24 mouse cellular contexts compared by ENCODE assay signal in the genomic region with DNA sequence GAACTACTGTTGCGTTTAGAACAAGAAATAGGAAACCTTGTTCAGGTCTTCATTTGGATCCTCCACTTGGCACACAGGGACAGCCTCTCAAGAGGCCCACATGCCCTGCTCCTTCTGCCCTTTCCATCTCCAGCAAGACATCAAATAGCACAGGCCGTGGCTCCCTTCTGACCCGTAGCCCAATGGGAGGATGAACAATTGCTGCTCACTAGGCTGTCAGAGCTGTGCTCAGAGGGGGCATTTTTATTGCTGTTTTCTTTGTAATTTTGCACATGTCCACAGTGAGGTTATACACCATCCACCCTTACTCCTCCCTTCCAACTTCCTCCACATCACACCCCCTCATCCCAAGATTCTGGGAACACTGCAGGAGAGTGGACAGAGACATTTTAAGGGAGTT.
DNase-seq lines count a peak whose midpoint lies in the region; ATAC-seq and TF ChIP-seq lines count a peak whose summit lies in the region.
"Had no signal": no experiment of that assay in that cellular context is flagged by ENCODE, and none has a peak within 500 bp of the region (broad histone marks: within the 10 kb centered on the region; RNA-seq: fewer than 3 reads in every experiment).

No protein-coding gene starts in this region.

- 0 out of 2 replicates have a peak overlapping the region, but pooled peaks have one; percentile 53 for H3K27ac ChIP-seq in forebrain, embryonic 15.5 days (replicated peaks)
- no peak overlapping the region for H3K27ac ChIP-seq in forebrain, embryonic 14.5 days (ENCODE audit: low read depth, low read length)
- 0 out of 2 replicates have a peak overlapping the region, but pooled peaks have one; percentile 39 for H3K27ac ChIP-seq in kidney, embryonic 15.5 days
- no peak overlapping the region for H3K27ac ChIP-seq in kidney, adult 2 months (ENCODE audit: insufficient read depth, low read depth, low read length)
- no peak overlapping the region for H3K27ac ChIP-seq in kidney, postnatal 0 days
- no peak overlapping the region for H3K27ac ChIP-seq in midbrain, embryonic 11.5 days (ENCODE audit: low read depth, low read length)
- no peak overlapping the region for H3K27ac ChIP-seq in midbrain, postnatal 0 days (ENCODE audit: low read depth, low read length)
- H3K27ac ChIP-seq: embryonic facial prominence, embryonic 10.5 days; embryonic facial prominence, embryonic 12.5 days; forebrain, embryonic 13.5 days had no signal

- H3K9ac ChIP-seq in forebrain, embryonic 15.5 days (replicated peaks) = no peak overlapping the region
- H3K9ac ChIP-seq in forebrain, embryonic 14.5 days (ENCODE audit: low read length) = no peak overlapping the region
- H3K9ac ChIP-seq in kidney, embryonic 15.5 days = no peak overlapping the region
- H3K9ac ChIP-seq in kidney, postnatal 0 days (ENCODE audit: low read depth, low read length) = no peak overlapping the region
- no peak overlapping the region for H3K9ac ChIP-seq in midbrain, embryonic 11.5 days (ENCODE audit: low read length)
- no peak overlapping the region for H3K9ac ChIP-seq in midbrain, postnatal 0 days (replicated peaks; ENCODE audit: low read length, poor library complexity, severe bottlenecking)
- H3K9ac ChIP-seq: embryonic facial prominence, embryonic 12.5 days; forebrain, embryonic 13.5 days had no signal

- H3K27me3 ChIP-seq in forebrain, embryonic 15.5 days = no peaks in the 10 kb centered on the region
- H3K27me3 ChIP-seq in forebrain, embryonic 14.5 days (replicated peaks; ENCODE audit: control insufficient read depth, insufficient read depth, low read length) = no peaks in the 10 kb centered on the region
- no peaks in the 10 kb centered on the region for H3K27me3 ChIP-seq in kidney, embryonic 15.5 days
- no peaks in the 10 kb centered on the region for H3K27me3 ChIP-seq in kidney, adult 2 months (replicated peaks; ENCODE audit: control insufficient read depth, insufficient read depth, low read length)
- H3K27me3 ChIP-seq in kidney, postnatal 0 days (ENCODE audit: insufficient read depth, low read length) = no peaks in the 10 kb centered on the region
- H3K27me3 ChIP-seq in midbrain, embryonic 11.5 days (ENCODE audit: control insufficient read depth, insufficient read depth, low read length) = no peaks in the 10 kb centered on the region
- H3K27me3 ChIP-seq in midbrain, postnatal 0 days (ENCODE audit: insufficient read depth, low read length) = no peaks in the 10 kb centered on the region
- H3K27me3 ChIP-seq: embryonic facial prominence, embryonic 12.5 days; forebrain, embryonic 13.5 days had no signal

- no peak overlapping the region for H3K4me2 ChIP-seq in forebrain, embryonic 15.5 days (replicated peaks)
- H3K4me2 ChIP-seq in forebrain, embryonic 14.5 days (ENCODE audit: low read length) = no peak overlapping the region
- H3K4me2 ChIP-seq in kidney, embryonic 15.5 days = no peak overlapping the region
- no peak overlapping the region for H3K4me2 ChIP-seq in kidney, postnatal 0 days (ENCODE audit: low read length)
- H3K4me2 ChIP-seq in midbrain, embryonic 11.5 days = no peak overlapping the region
- H3K4me2 ChIP-seq in midbrain, postnatal 0 days (ENCODE audit: low read depth, low read length, poor library complexity, severe bottlenecking) = no peak overlapping the region
- H3K4me2 ChIP-seq: embryonic facial prominence, embryonic 12.5 days; forebrain, embryonic 13.5 days had no signal

- TF ChIP-seq POLR2A in kidney, adult 2 months (IDR thresholded peaks at IDR 0.05; ENCODE audit: low read depth, low read length) = no peak

- no peak for TF ChIP-seq CTCF in kidney, adult 2 months (conservative IDR thresholded peaks at IDR 0.05; ENCODE audit: insufficient read depth, insufficient read length, low read depth, low read length)
- no peak for TF ChIP-seq CTCF in kidney, postnatal 0 days (IDR thresholded peaks at IDR 0.05; ENCODE audit: low read depth)
- no peak for TF ChIP-seq CTCF in midbrain, postnatal 0 days (IDR thresholded peaks at IDR 0.05)

- H3K4me3 ChIP-seq in forebrain, embryonic 15.5 days = no peak overlapping the region
- H3K4me3 ChIP-seq in forebrain, embryonic 14.5 days (ENCODE audit: low read depth, low read length) = no peak overlapping the region
- H3K4me3 ChIP-seq in kidney, embryonic 15.5 days (replicated peaks) = no peak overlapping the region
- no peak overlapping the region for H3K4me3 ChIP-seq in kidney, adult 2 months (ENCODE audit: insufficient read depth, low read depth, low read length)
- H3K4me3 ChIP-seq in kidney, postnatal 0 days (replicated peaks; ENCODE audit: low read depth, low read length) = no peak overlapping the region
- no peak overlapping the region for H3K4me3 ChIP-seq in midbrain, embryonic 11.5 days (ENCODE audit: low read depth, low read length)
- H3K4me3 ChIP-seq in midbrain, postnatal 0 days (ENCODE audit: low read depth, low read length) = no peak overlapping the region
- H3K4me3 ChIP-seq: embryonic facial prominence, embryonic 10.5 days; embryonic facial prominence, embryonic 12.5 days; forebrain, embryonic 13.5 days had no signal

- no peaks in the 10 kb centered on the region for H3K9me3 ChIP-seq in forebrain, embryonic 15.5 days
- no peaks in the 10 kb centered on the region for H3K9me3 ChIP-seq in forebrain, embryonic 14.5 days (replicated peaks; ENCODE audit: control insufficient read depth, low read length)
- H3K9me3 ChIP-seq in kidney, embryonic 15.5 days (replicated peaks) = no peaks in the 10 kb centered on the region
- no peaks in the 10 kb centered on the region for H3K9me3 ChIP-seq in kidney, postnatal 0 days (replicated peaks; ENCODE audit: low read length)
- no peaks in the 10 kb centered on the region for H3K9me3 ChIP-seq in midbrain, embryonic 11.5 days (ENCODE audit: control insufficient read depth, low read length)
- no peaks in the 10 kb centered on the region for H3K9me3 ChIP-seq in midbrain, postnatal 0 days (ENCODE audit: low read length)
- H3K9me3 ChIP-seq: embryonic facial prominence, embryonic 10.5 days; embryonic facial prominence, embryonic 12.5 days; G1E had no signal

- no peak for ATAC-seq in forebrain, embryonic 15.5 days (replicated peaks)
- ATAC-seq in forebrain, embryonic 14.5 days = no peak
- peak; percentile 81 for ATAC-seq in kidney, embryonic 15.5 days (replicated peaks; ENCODE audit: low FRiP score)
- ATAC-seq in kidney, postnatal 0 days (replicated peaks; ENCODE audit: low FRiP score, low read depth) = peak; percentile 75
- ATAC-seq in midbrain, embryonic 11.5 days (ENCODE audit: low FRiP score) = no peak
- no peak for ATAC-seq in midbrain, postnatal 0 days (ENCODE audit: low FRiP score)
- ATAC-seq: activated CD4-positive, CD25-positive, alpha-beta regulatory T cell, adult 4 months; CD4-positive, CD25-positive, alpha-beta regulatory T cell, adult 4 months; forebrain, embryonic 13.5 days; Patski had no signal

- H3K4me1 ChIP-seq in forebrain, embryonic 15.5 days = peaks cover 22% of the 10 kb centered on the region
- peaks cover 8% of the 10 kb centered on the region for H3K4me1 ChIP-seq in forebrain, embryonic 14.5 days (ENCODE audit: control insufficient read depth, insufficient read depth, low read length)
- peaks cover 31% of the 10 kb centered on the region for H3K4me1 ChIP-seq in kidney, embryonic 15.5 days
- no peaks in the 10 kb centered on the region for H3K4me1 ChIP-seq in kidney, adult 2 months (ENCODE audit: control insufficient read depth, insufficient read depth, low read length)
- peaks cover 3% of the 10 kb centered on the region; the same call in 1 of the 2 replicates for H3K4me1 ChIP-seq in kidney, postnatal 0 days (replicated peaks; ENCODE audit: insufficient read depth, low read length)
- H3K4me1 ChIP-seq in midbrain, embryonic 11.5 days (ENCODE audit: control insufficient read depth, insufficient read depth, low read length) = no peaks in the 10 kb centered on the region
- no peaks in the 10 kb centered on the region for H3K4me1 ChIP-seq in midbrain, postnatal 0 days (ENCODE audit: insufficient read depth, low read length)

- WGBS in forebrain, embryonic 15.5 days = 94% methylated on average over 3 of the region's 3 CpGs
- 90% methylated on average over 3 of the region's 3 CpGs for WGBS in forebrain, embryonic 14.5 days
- 40% methylated on average over 3 of the region's 3 CpGs for WGBS in kidney, embryonic 15.5 days
- WGBS in kidney, adult 2 months = 79% methylated on average over 3 of the region's 3 CpGs
- WGBS in kidney, postnatal 0 days = 42% methylated on average over 3 of the region's 3 CpGs
- WGBS in midbrain, embryonic 11.5 days = 88% methylated on average over 3 of the region's 3 CpGs
- 91% methylated on average over 3 of the region's 3 CpGs for WGBS in midbrain, postnatal 0 days

- DNase-seq in forebrain, embryonic 14.5 days (ENCODE audit: low spot score) = no peak
- no peak for DNase-seq in kidney, adult 2 months
- peak; percentile 82 for DNase-seq in kidney, postnatal 0 days (ENCODE audit: low spot score)
- no peak for DNase-seq in kidney, postnatal 10 days
- DNase-seq in midbrain, embryonic 11.5 days (ENCODE audit: low spot score, missing footprints) = peak; percentile 37
- no peak for DNase-seq in midbrain, postnatal 0 days (ENCODE audit: low spot score)
- DNase-seq: adrenal gland, adult 8-10 months; adrenal gland, postnatal 14 days; adrenal gland, postnatal 36 days; B cell, adult 2 months; cerebellum, adult 11-12 months; cerebellum, adult 2 months; cerebellum, adult 9-10 months; cerebellum, postnatal 10 days; cerebellum, postnatal 25 days had no signal

- no peaks in the 10 kb centered on the region for H3K36me3 ChIP-seq in forebrain, embryonic 15.5 days
- no peaks in the 10 kb centered on the region for H3K36me3 ChIP-seq in forebrain, embryonic 14.5 days (ENCODE audit: control insufficient read depth, insufficient read depth, low read length)
- no peaks in the 10 kb centered on the region for H3K36me3 ChIP-seq in kidney, embryonic 15.5 days
- H3K36me3 ChIP-seq in kidney, adult 2 months (ENCODE audit: control insufficient read depth, insufficient read depth, low read length) = no peaks in the 10 kb centered on the region
- H3K36me3 ChIP-seq in kidney, postnatal 0 days (ENCODE audit: insufficient read depth, low read length) = no peaks in the 10 kb centered on the region
- no peaks in the 10 kb centered on the region for H3K36me3 ChIP-seq in midbrain, embryonic 11.5 days (ENCODE audit: control insufficient read depth, insufficient read depth, low read length)
- H3K36me3 ChIP-seq in midbrain, postnatal 0 days (ENCODE audit: insufficient read depth, low read length) = no peaks in the 10 kb centered on the region
- H3K36me3 ChIP-seq: embryonic facial prominence, embryonic 10.5 days; embryonic facial prominence, embryonic 12.5 days; G1E had no signal

Comparison
In these comparisons a context has a peak if more than half of its experiments do, and no peak if none do; other contexts are left out.
1. H3K27ac ChIP-seq: peak in forebrain, embryonic 15.5 days (single experiment) and kidney, embryonic 15.5 days (single experiment); none in forebrain, embryonic 14.5 days (single experiment), kidney, adult 2 months (single experiment), kidney, postnatal 0 days (single experiment), midbrain, embryonic 11.5 days (single experiment) and midbrain, postnatal 0 days (single experiment).
2. DNase-seq: peak in kidney, postnatal 0 days (single experiment) and midbrain, embryonic 11.5 days (single experiment); none in forebrain, embryonic 14.5 days (single experiment), kidney, adult 2 months (single experiment), kidney, postnatal 10 days (single experiment) and midbrain, postnatal 0 days (single experiment).
3. ATAC-seq: peak in kidney, embryonic 15.5 days (single experiment) and kidney, postnatal 0 days (single experiment); none in forebrain, embryonic 15.5 days (single experiment), forebrain, embryonic 14.5 days (single experiment), midbrain, embryonic 11.5 days (single experiment) and midbrain, postnatal 0 days (single experiment).